Mouse (Mus musculus) CD4-positive, CD25-positive, alpha-beta regulatory T cell (primary cell): Measurements from ENCODE around the gene Mbnl1. TPM values are rescaled to one million over a fixed set of nuclear protein-coding genes. Genes with fewer than 3 reads are reported as not detected.

Experiments used
- polyA plus RNA-seq: library from polyadenylated mRNA; unstranded; fragments of 100-300 nt; shearing (Covaris generic); gene quantifications from one replicate; pipeline ENCODE4 v1.2.1, GENCODE M21; 2017

Mbnl1 gene
- polyA plus RNA-seq: 702 TPM

DNA sequence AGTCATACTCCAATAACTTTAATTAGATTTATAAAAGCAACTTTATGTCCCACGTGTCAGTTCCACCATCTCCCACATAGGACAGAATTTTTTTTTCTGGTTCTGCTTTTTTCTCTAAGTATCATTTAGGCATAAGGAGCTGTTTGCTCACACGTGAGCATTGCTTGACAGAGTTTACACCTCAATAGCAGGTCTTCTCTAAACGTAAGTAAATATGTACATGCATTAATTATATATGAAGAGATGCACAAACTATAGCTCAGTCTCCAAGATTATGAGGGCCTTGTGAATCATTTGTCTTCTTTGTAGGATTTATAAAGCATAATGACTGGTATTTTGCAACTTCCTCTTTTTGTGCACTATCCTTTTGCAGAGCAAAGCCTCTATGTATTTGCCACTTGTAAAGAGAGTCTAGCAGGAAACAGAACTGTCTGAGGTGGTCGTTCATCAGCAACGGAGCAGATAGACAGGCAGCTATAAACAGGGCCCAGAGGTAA is at the start of gene Mbnl1:
TSS of gene Mbnl1 (plus strand) at position 150 of the 497 bp plus-strand sequence.

